Mouse (Mus musculus): Measurements from ENCODE around the gene Cfap61.

DNA sequence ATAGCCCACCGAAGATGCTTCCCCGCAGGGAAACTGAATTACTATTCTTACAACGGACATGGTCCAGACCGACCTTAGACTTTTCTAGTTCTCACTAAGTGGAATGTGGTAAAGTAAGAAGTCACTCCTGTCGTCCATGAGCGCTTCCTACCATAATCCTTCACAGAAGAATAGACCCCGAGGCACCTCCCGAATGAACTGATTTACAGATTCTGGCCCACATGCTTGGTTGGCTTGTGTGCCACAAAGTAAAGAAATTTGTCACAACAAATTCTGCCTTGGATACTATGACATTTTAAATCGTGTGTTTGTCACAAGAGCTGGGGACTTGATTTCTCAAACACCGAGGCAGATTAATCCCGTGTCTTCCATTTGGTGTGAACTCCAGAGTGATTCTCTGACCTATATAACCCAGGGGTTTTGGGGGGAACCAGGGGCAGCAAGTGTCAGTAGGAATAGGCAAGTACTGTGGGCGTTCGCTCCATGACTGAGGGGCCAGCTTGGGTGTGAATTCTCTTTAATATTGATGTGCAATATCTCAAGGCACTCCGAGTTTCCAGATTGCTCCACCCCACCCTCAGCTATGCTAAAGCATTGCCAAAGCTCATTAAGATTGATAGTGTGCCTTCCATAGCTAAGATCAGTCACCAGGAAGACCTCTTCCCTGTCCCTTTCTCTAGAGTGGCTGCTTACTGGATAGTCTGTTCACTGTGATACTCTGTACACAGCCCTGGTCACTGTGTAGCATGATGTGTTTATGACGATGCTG is 214.8 kb downstream of the Cfap61 start:
- TF ChIP-seq KAT2A (conservative IDR thresholded peaks at IDR 0.05; ENCODE audit: low read depth, low read length) (no peak), CTCF (IDR thresholded peaks at IDR 0.05 in 2 of 3, conservative IDR thresholded peaks at IDR 0.05 in 1 of 3; ENCODE audit: control insufficient read depth in 1 of 3, insufficient read depth in 1 of 3, low read depth in 2 of 3, low read length in 3 of 3, poor library complexity in 1 of 3, severe bottlenecking in 1 of 3) (no peak), ZNF384 (IDR thresholded peaks at IDR 0.05; ENCODE audit: low read depth, low read length) (no peak), MYC (IDR thresholded peaks at IDR 0.05; ENCODE audit: low read depth, low read length) (no peak), NELFE (IDR thresholded peaks at IDR 0.05; ENCODE audit: low read depth, low read length) (no peak), EP300 (IDR thresholded peaks at IDR 0.05; ENCODE audit: low read depth in 1 of 2, low read length in 2 of 2) (no peak), CHD2 (IDR thresholded peaks at IDR 0.05; ENCODE audit: low read length) (no peak), UBTF (IDR thresholded peaks at IDR 0.05; ENCODE audit: borderline replicate concordance, insufficient read depth, low read depth, low read length) (no peak), USF1 (IDR thresholded peaks at IDR 0.05; ENCODE audit: low read depth, low read length) (no peak), JUND (IDR thresholded peaks at IDR 0.05; ENCODE audit: low read depth, low read length) (no peak), RAD21 (IDR thresholded peaks at IDR 0.05; ENCODE audit: low read depth, low read length) (no peak), MYB (IDR thresholded peaks at IDR 0.05; ENCODE audit: low read depth, low read length) (no peak), USF2 (IDR thresholded peaks at IDR 0.05; ENCODE audit: borderline replicate concordance in 1 of 2, insufficient read depth in 1 of 2, low read depth in 1 of 2, low read length in 2 of 2) (no peak), POLR2A (IDR thresholded peaks at IDR 0.05; ENCODE audit: control insufficient read depth in 1 of 2, insufficient read depth in 1 of 2, low read depth in 1 of 2, low read length in 2 of 2, poor library complexity in 1 of 2) (no peak)

Measured in MEL (cell line).